Mouse (Mus musculus): Measurements from ENCODE around the gene Amot.

Amot gene

DNA sequence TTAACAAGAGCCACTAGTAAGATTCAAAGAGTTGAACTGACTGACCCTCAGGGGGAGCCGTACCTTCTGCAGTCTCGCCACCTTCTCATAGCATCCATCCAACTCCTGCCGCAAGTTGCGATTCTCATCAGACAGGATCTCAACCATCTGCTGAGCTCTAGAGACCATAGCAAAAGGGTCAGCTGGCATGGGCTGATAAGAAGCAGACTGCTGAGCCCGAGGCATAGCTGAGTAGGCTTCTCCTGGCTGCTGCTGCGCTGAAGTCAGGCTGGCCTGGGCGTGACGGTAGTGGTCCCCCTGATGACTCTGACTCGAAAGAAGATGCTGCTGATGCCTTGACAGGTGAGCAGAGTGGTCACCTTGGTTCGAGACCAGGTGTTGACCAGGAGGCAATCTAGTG lies 25.0 kb downstream of the Amot start:
- no peak for DNase-seq

DNA sequence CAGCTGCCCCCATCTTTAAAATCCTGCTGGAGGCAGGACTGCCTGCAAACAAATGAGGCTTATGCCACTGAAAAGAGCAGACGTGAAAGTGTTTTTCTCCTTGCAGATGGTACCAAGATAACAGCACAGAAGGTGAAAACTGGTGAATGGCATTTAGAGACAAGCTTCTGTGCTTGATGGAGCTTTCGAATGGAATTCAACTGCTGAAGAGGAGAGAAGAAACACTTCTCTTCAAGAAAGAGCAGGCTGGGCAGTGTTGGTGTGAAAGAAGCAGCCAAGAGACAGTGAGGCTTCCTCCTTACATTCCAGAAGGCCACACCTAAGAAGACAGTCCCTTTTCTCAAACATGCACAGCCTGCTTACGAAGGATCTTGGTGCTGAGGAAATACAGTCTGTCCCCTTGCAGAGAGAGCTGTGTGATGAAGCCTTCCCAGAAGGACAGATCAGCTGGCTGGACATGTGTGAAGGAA lies 27.2 kb downstream of the Amot start:
- DNase-seq, result no peak

DNA sequence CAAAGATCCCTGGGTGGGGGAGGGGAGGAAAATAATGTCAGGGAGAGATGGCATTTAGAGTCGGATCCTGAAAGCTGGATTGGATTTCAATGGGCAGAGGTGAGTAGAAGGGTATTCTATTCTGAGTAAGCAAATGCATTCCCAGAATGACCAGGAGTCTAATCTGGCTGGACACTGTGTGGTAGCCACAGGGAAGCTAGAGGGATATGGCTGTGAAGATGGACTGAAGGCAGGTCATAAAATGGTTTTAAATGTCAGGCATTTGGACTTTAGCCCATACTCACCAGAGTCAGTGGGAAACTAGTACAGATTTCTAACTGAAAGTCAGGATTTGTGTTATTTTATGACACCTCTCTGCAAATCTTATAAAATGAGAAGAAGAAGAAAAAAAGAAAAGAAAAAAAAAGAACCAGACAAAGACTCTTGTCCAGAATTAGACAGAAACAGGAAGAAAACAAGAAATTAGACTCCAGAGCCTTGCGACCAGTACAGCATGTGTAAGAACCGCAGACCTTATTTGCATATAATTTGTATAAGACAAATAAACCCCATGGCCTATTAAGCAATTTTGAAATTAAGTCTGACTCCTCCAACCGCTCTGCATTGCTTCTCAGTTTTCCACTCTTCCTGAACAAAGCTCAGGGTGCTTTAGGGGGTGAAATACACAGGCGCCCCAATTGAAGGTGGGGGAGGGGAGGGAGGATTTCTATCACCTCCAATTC lies 27.8 kb downstream of the Amot start:
- DNase-seq, result no peak

- no peak for DNase-seq
Measured at GRCm38 (mm10) chrX:145468264-145468663, 36.7 kb downstream of the Amot start.

- no peak for DNase-seq
Measured at GRCm38 (mm10) chrX:145463524-145463923, 41.5 kb downstream of the Amot start.

- DNase-seq, result no peak
Measured at GRCm38 (mm10) chrX:145461339-145461738, 43.6 kb downstream of the Amot start.

DNA sequence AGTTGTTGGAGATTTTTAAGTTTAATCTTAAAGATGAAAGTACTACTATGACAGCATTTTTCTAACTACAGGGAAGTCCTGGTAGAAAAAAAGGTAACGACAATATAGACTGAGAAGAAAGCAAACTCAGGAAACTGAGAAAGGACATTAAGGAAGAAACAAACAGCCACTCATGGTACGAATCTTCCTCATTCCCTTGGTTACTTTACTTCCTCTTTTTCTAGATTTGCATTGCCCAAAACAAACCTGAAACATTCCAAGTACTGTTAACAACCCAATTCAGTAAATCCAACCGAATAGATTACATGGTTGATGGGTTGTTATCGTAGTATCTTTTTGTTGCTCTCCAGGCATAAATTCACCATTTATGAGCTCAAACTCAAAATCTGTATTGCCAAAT lies 48.7 kb downstream of the Amot start:
- no peak for DNase-seq

GRCm38 (mm10) chrX:145455629-145456028 lies 49.4 kb downstream of the Amot start:
- DNase-seq, result no peak

GRCm38 (mm10) chrX:145454828-145455227 lies 50.2 kb downstream of the Amot start:
- DNase-seq, result no peak

DNA sequence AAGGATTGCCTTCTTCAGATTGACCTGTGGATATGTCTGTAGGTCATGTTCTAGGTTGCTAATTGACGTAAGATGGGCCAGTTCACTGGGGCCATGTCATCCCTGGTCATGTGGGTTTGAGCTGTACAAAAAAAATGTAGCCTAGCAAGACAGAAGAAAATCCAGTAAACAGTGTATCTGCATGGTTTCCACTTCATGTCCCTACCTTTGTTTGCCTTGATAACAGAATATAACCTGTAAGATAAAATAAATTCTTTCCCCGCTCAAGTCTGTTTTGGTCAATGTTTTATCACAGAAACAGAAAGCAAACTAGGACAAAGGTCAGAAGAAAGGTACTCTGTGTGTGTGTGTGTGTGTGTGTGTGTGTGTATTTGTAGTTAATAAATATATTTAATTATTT lies 63.5 kb downstream of the Amot start:
- no peak for DNase-seq

DNA sequence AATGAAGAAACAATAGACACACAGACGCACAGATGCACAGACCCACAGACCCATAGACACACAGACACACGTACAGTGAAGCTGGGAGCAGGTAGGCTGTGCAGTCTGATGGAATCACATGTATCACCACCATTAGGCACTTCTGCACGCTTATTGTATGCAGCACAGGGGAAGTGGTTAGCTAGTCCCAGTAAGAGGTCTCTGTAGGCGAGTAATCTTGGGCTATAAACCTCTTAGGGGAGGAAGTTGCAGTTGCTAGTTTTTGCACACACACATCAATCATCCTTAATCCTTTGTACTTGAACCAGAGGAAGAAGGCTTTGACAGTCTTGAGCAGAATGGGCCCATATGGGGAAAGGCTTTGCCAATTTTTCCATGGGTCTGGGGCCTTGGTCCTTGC lies 71.3 kb downstream of the Amot start:
- no peak for DNase-seq

GRCm38 (mm10) chrX:145430836-145431570 lies 74.0 kb downstream of the Amot start:
- no peak for DNase-seq

DNA sequence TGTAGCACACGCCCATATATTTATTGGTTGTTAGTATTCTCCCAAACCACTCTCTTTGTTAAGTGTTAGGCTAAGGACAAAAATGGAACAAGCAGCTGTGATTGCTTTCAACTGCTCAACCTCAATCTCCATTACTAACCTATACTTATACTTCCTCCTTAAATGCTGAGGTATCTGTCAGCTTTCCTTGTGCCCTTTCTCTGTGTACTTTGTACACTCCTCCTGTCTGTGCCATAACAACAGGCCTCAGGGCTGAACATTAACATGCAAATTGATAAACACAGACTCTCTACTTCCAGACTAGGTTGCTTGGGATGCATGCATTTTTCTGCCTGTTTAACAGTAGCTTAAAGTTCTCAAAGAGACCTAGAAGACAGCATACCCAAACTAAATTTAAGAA lies 76.2 kb downstream of the Amot start:
- no peak for DNase-seq

DNA sequence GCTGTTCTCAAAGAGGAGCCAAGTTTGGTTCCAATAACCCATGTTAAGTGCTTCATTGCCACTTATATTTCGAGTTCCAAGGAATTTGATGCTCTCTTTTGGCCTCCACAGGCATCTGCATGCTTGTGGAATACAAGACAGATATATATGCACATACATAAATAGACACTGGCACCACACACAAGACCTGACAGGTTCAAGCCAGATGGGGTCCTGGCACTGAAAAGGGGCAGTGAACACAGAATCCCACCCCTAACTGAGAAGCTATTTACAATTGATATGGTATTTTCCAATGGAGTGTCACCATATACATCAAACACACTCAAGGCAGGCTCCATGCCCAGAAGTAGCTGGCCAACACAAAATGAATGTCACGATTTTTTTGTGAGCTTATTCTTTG lies 81.0 kb downstream of the Amot start:
- no peak for DNase-seq

DNA sequence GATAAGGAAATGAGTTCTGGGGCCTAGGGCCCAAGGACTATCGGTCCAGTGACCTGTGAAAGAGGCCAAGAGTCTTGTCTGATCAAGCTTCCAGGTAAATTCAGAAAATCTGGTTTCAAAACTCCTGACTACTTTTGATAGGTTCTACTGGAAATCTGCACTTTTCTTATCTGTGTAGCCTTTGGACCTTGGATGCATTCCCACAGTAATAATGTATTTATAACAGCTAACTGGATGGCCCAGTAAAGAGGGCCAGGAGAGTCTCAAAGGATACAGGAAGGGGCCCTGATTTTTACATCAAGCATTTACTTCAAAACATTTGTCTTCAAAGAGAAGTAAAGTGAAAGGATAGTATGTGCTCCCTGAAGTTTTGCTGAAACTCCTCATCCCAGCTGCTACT lies 90.7 kb downstream of the Amot start:
- no peak for DNase-seq

DNA sequence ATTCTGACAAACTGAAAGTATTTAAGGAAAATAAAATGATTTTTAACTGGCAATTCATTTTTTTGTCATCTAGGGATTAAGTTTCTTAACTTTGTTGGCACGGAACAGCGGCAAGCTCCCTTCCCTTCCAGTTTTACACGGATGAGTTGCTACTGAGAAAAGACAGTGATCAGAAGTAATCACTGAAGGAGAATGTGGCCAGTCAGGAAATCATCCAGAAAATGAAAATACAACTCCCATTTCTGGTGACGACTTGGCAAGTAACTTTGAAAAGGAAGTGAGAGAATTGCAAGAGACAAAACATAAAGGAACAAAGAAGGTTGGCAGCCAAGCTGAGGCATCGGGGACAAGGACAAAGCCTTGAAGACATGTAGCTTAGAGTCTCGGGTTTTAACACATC lies 93.6 kb downstream of the Amot start:
- DNase-seq, result no peak

- DNase-seq, result no peak
Measured at GRCm38 (mm10) chrX:145406052-145406451, 98.9 kb downstream of the Amot start.

GRCm38 (mm10) chrX:145401926-145402325 lies 103.1 kb downstream of the Amot start:
- DNase-seq, result no peak

- no peak for DNase-seq
Measured at GRCm38 (mm10) chrX:145399236-145399635, 105.7 kb downstream of the Amot start.

Measured in cerebellum, adult 11 months (tissue).